Mouse (Mus musculus) bone marrow, adult 2 months (tissue): ENCODE data around the gene Fars2. TPM values are rescaled to one million over a fixed set of nuclear protein-coding genes. Genes with fewer than 3 reads are reported as not detected.

Experiments used
- H3K27ac ChIP-seq: fragments of 200-500 bp; 2 replicates; pipeline ENCODE4 v1.5.1; 2012; ENCODE audit warnings: low read depth, mild to moderate bottlenecking, control low read depth, inconsistent platforms, low read length; ENCODE audit not compliant: control insufficient read depth, poor library complexity, insufficient read depth
- H3K4me1 ChIP-seq: fragments of 200-500 bp; 2 replicates; pipeline ENCODE4 v1.6.1; 2011; ENCODE audit warnings: low read length; ENCODE audit not compliant: control insufficient read depth, insufficient read depth
- H3K4me3 ChIP-seq: fragments of 200-500 bp; replicated peaks from 2 replicates; pipeline ENCODE3; 2011; ENCODE audit warnings: mild to moderate bottlenecking, low read depth, low read length, control low read depth; ENCODE audit not compliant: control insufficient read depth
- CTCF ChIP-seq: fragments of 200-500 bp; IDR thresholded peaks from 2 replicates; pipeline ENCODE4 v1.5.1; 2011; ENCODE audit warnings: low read length, control low read depth; ENCODE audit not compliant: control insufficient read depth, insufficient read depth
- POLR2A ChIP-seq: fragments of 200-500 bp; IDR thresholded peaks from 2 replicates; pipeline ENCODE4 v1.6.1; 2011; ENCODE audit warnings: low read depth, mild to moderate bottlenecking, control low read depth, low read length, borderline replicate concordance; ENCODE audit not compliant: control insufficient read depth
- WGBS: fragments of 180-500 bp; shearing (Covaris S2); methylation state at CpG from one replicate; pipeline ENCODE4 v1.1.7; 2018; 5-methylcytosine and 5-hydroxymethylcytosine counted together
- polyA plus RNA-seq: library from polyadenylated mRNA; stranded (reverse); fragments of >200 nt; gene quantifications from 2 replicates; pipeline ENCODE4 v1.2.4, GENCODE M21; 2011; ENCODE audit warnings: low replicate concordance; ENCODE audit not compliant: missing spikeins, insufficient read depth, insufficient read length

The Fars2 gene
- polyA plus RNA-seq, 1 experiment = 29.7 TPM

- no peak overlapping the region for H3K27ac ChIP-seq
- no peak for TF ChIP-seq CTCF
- no peak for TF ChIP-seq POLR2A
- no peaks in the 10 kb centered on the region for H3K4me1 ChIP-seq
- H3K4me3 ChIP-seq = no peak overlapping the region
- WGBS = 78% methylated on average over 8 of the region's 8 CpGs
Observed at GRCm38 (mm10) chr13:36528223-36528895, 411.1 kb downstream of the Fars2 start.

GRCm38 (mm10) chr13:36529467-36530039 is 412.3 kb downstream of the Fars2 start:
- Histone ChIP-seq H3K27ac (no peak overlapping the region), H3K4me1 (no peaks in the 10 kb centered on the region), H3K4me3 (no peak overlapping the region)
- TF ChIP-seq CTCF (no peak), POLR2A (no peak)
- WGBS = 88% methylated on average over 5 of the region's 5 CpGs

- WGBS = 88% methylated on average over 1 of the region's 1 CpGs
- no peak for TF ChIP-seq CTCF
- Histone ChIP-seq H3K27ac (no peak overlapping the region), H3K4me1 (no peaks in the 10 kb centered on the region), H3K4me3 (no peak overlapping the region)
Observed at GRCm38 (mm10) chr13:36530852-36531251, 413.6 kb downstream of the Fars2 start.

GRCm38 (mm10) chr13:36531893-36532292 is 414.7 kb downstream of the Fars2 start:
- Histone ChIP-seq H3K4me1 (no peaks in the 10 kb centered on the region), H3K27ac (no peak overlapping the region)
- 82% methylated on average over 3 of the region's 3 CpGs for WGBS

GRCm38 (mm10) chr13:36533071-36533470 is 415.9 kb downstream of the Fars2 start:
- no peak for TF ChIP-seq CTCF

More at GRCm38 (mm10) chr13:36531893-36532292, 414.7 kb downstream of the Fars2 start:
- TF ChIP-seq CTCF (no peak), POLR2A (no peak)
- H3K4me3 ChIP-seq = no peak overlapping the region

GRCm38 (mm10) chr13:36533518-36533917 is 416.3 kb downstream of the Fars2 start:
- Histone ChIP-seq H3K4me1 (no peaks in the 10 kb centered on the region), H3K27ac (no peak overlapping the region), H3K4me3 (no peak overlapping the region)
- TF ChIP-seq POLR2A = no peak
- no peak for TF ChIP-seq CTCF
- WGBS = 85% methylated on average over 7 of the region's 7 CpGs

More at GRCm38 (mm10) chr13:36533071-36533470, 415.9 kb downstream of the Fars2 start:
- no peak overlapping the region for H3K27ac ChIP-seq
- 88% methylated on average over 5 of the region's 5 CpGs for WGBS
- H3K4me3 ChIP-seq = no peak overlapping the region
- no peaks in the 10 kb centered on the region for H3K4me1 ChIP-seq

GRCm38 (mm10) chr13:36533966-36534540 is 416.8 kb downstream of the Fars2 start:
- 67% methylated on average over 8 of the region's 8 CpGs for WGBS
- no peak for TF ChIP-seq POLR2A
- TF ChIP-seq CTCF = no peak
- Histone ChIP-seq H3K4me1 (no peaks in the 10 kb centered on the region), H3K27ac (no peak overlapping the region), H3K4me3 (no peak overlapping the region)

- no peaks in the 10 kb centered on the region for H3K4me1 ChIP-seq
- WGBS = 82% methylated on average over 3 of the region's 3 CpGs
- no peak for TF ChIP-seq POLR2A
- no peak for TF ChIP-seq CTCF
- no peak overlapping the region for H3K27ac ChIP-seq
- H3K4me3 ChIP-seq = no peak overlapping the region
Observed at GRCm38 (mm10) chr13:36537580-36537979, 420.4 kb downstream of the Fars2 start.
